Mouse (Mus musculus): Measurements from ENCODE around the gene Rngtt. TPM values are rescaled to one million over a fixed set of nuclear protein-coding genes. Genes with fewer than 3 reads are reported as not detected.

The Rngtt gene
- 20.1 and 21.6 TPM in 2 replicates for polyA plus RNA-seq (2015; fragmentation: Nextera tagmentation; extraction: Ambion mirVana)

DNA sequence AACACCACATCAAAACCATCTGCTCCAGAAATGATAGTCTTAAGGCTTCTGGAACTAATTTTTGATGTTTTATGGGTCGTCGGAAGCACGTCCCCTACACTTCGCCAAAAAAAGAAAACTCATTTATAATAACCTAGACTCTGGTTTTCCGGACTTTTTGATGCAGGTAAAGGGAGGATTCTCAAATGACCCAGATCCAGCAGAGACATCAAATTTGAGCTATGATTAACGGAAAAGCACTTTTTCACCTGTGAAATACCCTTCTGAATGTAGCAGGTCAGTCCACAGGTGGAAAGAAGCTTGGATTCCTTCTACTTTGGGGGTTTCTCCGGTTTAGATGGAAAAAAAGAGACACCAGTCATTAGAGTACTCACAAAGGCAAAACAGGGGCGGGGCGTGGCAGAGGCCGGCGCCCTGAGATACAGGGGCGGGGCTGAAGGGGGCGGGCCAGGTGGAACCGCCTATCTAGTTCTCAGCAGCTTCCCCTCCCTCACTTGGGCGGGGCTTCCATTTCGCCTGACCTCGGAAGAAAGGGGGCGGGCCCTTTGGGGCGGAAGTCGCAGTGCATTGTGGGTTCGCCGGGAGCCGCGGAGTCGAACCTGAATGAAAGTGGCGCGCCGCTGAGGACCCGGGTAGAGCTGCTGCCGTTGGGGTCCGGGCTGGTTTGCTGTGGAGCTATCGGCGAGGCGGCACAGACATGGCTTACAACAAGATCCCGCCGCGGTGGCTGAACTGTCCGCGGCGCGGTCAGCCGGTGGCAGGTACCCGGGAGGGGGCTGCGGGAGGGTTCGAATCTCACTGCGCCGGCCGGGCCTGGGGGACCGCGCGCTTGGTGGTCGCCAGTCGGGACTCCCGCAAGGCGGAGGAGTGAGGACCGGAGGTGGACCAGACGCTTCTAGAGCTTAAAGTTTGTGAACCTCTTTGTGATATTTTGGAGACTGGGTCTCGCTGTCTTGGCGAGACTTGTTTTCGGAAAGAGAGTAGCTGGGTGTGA lies at the start of gene Rngtt:
Rngtt (plus strand) TSS at position 548 of the 994 bp plus-strand sequence.
- H3K27me3 ChIP-seq: no peaks in the 10 kb centered on the region
- peak within 1 kb of the TSS; percentile 67 for H3K4me2 ChIP-seq (replicated peaks)
- peaks cover 10% of the 10 kb centered on the region; the same call in 1 of the 2 replicates for H3K4me1 ChIP-seq
- H3K9me3 ChIP-seq (replicated peaks): no peaks in the 10 kb centered on the region
- no peaks in the 10 kb centered on the region for H3K36me3 ChIP-seq
- H3K27ac ChIP-seq (replicated peaks): peak within 1 kb of the TSS; percentile 65
- peak within 1 kb of the TSS; percentile 63 for H3K9ac ChIP-seq
- 1% methylated on average over 60 of the region's 60 CpGs for WGBS
- H3K4me3 ChIP-seq (replicated peaks): peak within 1 kb of the TSS; percentile 82
- peak; percentile 96 for ATAC-seq (ENCODE audit: insufficient number of reproducible peaks, low FRiP score, low TSS enrichment, low read depth)

DNA sequence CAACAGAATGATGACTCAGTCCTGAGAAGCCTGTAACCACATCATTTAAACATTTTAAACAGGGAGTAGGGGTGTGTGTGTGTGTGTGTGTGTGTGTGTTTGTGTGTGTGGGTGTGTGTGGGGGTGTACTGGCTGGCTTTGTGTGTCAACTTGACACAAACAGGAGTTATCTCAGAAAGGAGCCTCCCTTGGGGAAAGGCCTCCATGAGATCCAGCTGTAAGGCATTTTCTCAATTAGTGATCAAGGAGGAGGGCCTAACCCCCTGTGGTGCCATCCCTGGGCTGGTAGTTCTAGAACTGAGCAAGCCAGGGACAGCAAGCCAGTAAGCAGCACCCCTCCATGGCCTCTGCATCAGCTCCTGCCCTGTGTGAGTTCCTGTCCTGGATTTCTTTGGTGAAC lies 49.8 kb upstream of the Rngtt start:
- H3K4me2 ChIP-seq (replicated peaks): no peak overlapping the region
- ATAC-seq (ENCODE audit: insufficient number of reproducible peaks, low FRiP score, low TSS enrichment, low read depth): no peak
- H3K4me1 ChIP-seq: peaks cover 5% of the 10 kb centered on the region; the same call in 1 of the 2 replicates
- H3K27ac ChIP-seq (replicated peaks): no peak overlapping the region
- H3K4me3 ChIP-seq (replicated peaks): no peak overlapping the region
- H3K9ac ChIP-seq: no peak overlapping the region
- H3K27me3 ChIP-seq: no peaks in the 10 kb centered on the region
- H3K9me3 ChIP-seq (replicated peaks): no peaks in the 10 kb centered on the region
- no peaks in the 10 kb centered on the region for H3K36me3 ChIP-seq

DNA sequence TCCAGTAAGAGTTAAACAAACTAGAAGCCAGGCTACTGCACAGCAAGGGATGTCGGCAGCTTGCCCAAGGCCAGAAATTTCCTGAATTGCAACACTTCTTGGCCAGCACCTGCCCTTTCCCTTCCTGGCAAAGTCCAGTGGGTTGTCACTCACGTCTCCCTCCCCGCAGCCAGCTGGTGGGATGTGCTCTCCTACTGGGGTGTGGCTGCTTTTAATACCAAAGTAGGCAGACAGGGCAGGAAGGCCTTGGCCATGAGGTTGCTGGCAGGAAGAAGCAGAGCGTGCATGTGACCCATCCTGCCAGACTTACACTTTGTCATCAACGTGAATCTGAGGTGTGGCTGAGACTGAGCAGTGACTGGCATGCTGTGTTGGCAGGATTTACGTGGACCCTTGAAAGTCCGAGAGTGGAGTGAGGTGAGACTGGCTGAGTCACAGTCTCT lies 48.8 kb upstream of the Rngtt start:
- H3K36me3 ChIP-seq: no peaks in the 10 kb centered on the region
- peaks cover 5% of the 10 kb centered on the region; the same call in 1 of the 2 replicates for H3K4me1 ChIP-seq
- H3K27me3 ChIP-seq: no peaks in the 10 kb centered on the region
- 40% methylated on average over 7 of the region's 7 CpGs for WGBS
- no peak overlapping the region for H3K4me3 ChIP-seq (replicated peaks)
- H3K9me3 ChIP-seq (replicated peaks): no peaks in the 10 kb centered on the region
- H3K27ac ChIP-seq (replicated peaks): peak overlapping the region; percentile 1; the same call in 1 of the 2 replicates
- ATAC-seq (ENCODE audit: insufficient number of reproducible peaks, low FRiP score, low TSS enrichment, low read depth): peak; percentile 63; the same call in 1 of the 2 replicates
- no peak overlapping the region for H3K4me2 ChIP-seq (replicated peaks)
- no peak overlapping the region for H3K9ac ChIP-seq

DNA sequence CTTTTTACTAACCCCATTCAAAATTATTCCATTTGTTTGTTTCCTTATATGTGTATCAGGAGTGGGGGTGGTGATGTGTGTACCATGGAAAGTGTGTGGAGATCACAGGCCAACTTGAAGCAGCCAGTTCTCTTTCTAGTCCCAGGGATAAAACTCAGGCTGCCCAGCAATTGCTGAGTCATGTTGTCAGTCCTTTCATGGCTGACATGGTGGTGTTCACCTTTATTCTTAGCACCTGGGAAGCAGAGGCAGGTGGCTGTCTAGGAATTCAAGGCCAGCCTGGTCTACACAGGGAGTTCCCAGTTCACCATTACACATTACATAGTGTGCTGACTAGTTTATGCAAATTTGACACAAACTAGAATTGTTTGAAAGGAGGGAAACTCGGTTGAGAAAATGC lies 47.2 kb upstream of the Rngtt start:
- WGBS: 83% methylated on average over 1 of the region's 1 CpGs
- Histone ChIP-seq H3K36me3 (no peaks in the 10 kb centered on the region), H3K9me3 (replicated peaks) (no peaks in the 10 kb centered on the region), H3K4me3 (replicated peaks) (no peak overlapping the region), H3K27ac (replicated peaks) (no peak overlapping the region), H3K4me2 (replicated peaks) (no peak overlapping the region), H3K9ac (no peak overlapping the region), H3K4me1 (peaks cover 5% of the 10 kb centered on the region; the same call in 1 of the 2 replicates), H3K27me3 (no peaks in the 10 kb centered on the region)
- ATAC-seq (ENCODE audit: insufficient number of reproducible peaks, low FRiP score, low TSS enrichment, low read depth): no peak

DNA sequence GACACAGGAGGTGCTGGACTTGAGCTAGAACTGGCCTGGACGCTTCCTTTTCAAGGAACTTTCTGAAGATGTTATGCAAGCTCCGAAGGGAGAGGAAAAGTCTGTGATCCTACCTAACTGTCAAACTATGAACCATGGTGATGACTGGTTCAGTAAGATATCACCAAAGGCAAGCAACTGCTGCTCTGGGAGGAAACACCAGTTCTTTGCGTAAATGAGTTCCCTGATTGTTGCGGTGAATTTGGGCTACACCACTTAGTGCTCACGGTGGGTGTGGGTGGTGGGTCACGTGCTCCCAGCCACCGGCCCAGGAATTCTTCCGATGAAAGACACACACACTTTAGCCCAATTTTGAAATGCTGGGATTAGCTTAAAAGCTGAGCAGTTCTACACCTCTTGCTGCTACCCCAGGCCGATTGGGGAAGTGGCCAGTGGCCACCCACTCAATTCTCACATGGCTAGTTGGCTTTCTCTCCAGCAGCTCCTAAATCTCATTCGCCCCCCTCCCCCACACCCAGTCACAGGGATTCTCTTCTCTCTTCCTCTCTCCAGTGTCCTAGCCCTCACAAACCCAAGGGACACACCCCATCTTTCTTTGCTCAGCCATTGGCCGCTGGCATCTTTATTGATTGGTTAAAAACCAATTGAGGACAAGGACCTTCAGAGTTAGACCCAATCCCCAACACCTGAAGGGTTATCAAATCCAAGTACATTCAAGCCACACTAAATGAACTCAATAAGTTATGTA lies 45.0 kb upstream of the Rngtt start:
- Histone ChIP-seq H3K4me3 (replicated peaks) (no peak overlapping the region), H3K36me3 (no peaks in the 10 kb centered on the region), H3K9me3 (replicated peaks) (no peaks in the 10 kb centered on the region), H3K4me2 (replicated peaks) (no peak overlapping the region), H3K27ac (replicated peaks) (no peak overlapping the region), H3K9ac (no peak overlapping the region), H3K27me3 (no peaks in the 10 kb centered on the region), H3K4me1 (peaks cover 5% of the 10 kb centered on the region; the same call in 1 of the 2 replicates)
- 83% methylated on average over 11 of the region's 11 CpGs for WGBS
- ATAC-seq (ENCODE audit: insufficient number of reproducible peaks, low FRiP score, low TSS enrichment, low read depth): no peak

DNA sequence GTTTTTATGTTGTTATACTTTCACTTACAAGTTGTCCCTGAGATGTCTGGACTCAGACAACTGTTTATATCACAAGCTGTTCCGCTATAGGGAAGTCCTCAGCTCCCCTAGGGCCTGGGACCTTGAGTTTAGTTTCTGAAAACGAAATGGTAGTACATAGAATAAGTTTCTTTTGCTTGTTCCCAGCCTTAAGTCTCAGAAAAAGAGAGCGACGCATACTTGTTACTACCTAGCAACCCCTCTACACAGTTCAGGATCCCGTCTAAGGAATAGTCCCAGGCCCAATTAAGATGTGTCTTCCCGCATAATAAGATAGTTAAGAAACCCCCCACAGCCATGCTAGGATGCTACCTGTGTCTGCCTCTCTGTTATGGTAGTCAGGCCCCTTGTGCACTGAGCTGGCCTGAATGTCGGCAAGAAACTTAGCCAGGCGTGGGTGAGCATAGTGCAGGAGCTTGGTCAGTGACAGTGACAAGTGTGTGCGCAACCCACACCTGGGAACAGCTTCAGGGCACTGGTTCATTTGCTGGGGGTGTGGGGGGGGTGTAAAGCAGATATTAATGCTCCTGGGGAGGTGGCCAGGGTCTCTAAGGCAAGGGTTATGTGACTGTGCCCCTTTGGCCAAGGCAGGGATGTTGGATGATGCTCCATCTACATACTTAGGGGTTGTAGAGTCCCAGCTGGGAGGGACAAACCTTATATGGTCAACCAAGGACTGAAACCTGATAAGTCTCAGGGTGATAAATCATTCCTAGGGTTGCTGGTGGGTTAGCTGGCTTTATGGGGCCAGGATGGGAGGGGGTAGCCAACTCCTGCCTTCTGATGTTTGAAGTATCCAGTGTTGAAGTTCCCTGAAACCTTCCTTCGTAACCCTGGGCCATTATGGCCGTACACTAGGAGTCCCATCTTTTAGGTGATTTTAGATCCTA lies 39.5 kb upstream of the Rngtt start:
- Histone ChIP-seq H3K4me1 (no peaks in the 10 kb centered on the region), H3K9ac (no peak overlapping the region), H3K4me3 (replicated peaks) (no peak overlapping the region), H3K27me3 (no peaks in the 10 kb centered on the region), H3K4me2 (replicated peaks) (no peak overlapping the region), H3K27ac (replicated peaks) (no peak overlapping the region), H3K9me3 (replicated peaks) (no peaks in the 10 kb centered on the region), H3K36me3 (no peaks in the 10 kb centered on the region)
- 83% methylated on average over 11 of the region's 11 CpGs for WGBS
- ATAC-seq (ENCODE audit: insufficient number of reproducible peaks, low FRiP score, low TSS enrichment, low read depth): no peak

DNA sequence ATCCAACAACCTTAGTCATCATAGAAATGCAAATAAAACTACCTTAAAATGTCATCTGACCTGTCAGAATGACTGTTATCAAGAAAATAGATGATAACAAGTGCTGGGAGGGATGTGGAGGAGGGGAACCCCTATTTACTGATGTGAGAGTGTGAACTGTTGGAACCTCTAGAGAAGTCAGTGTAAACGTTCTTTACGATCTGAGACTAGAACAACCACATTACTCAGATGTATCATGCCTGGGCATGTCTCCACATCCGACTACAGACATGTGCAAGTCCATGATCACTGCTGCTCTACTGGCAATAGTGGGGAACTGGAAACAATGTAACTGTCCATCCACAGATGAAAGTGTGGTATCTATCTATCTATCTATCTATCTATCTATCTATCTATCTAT lies 36.7 kb upstream of the Rngtt start:
- Histone ChIP-seq H3K36me3 (no peaks in the 10 kb centered on the region), H3K4me1 (no peaks in the 10 kb centered on the region), H3K4me3 (replicated peaks) (no peak overlapping the region), H3K9ac (no peak overlapping the region), H3K4me2 (replicated peaks) (no peak overlapping the region), H3K9me3 (replicated peaks) (no peaks in the 10 kb centered on the region), H3K27ac (replicated peaks) (no peak overlapping the region), H3K27me3 (no peaks in the 10 kb centered on the region)
- no peak for ATAC-seq (ENCODE audit: insufficient number of reproducible peaks, low FRiP score, low TSS enrichment, low read depth)
- WGBS: 65% methylated on average over 3 of the region's 3 CpGs

DNA sequence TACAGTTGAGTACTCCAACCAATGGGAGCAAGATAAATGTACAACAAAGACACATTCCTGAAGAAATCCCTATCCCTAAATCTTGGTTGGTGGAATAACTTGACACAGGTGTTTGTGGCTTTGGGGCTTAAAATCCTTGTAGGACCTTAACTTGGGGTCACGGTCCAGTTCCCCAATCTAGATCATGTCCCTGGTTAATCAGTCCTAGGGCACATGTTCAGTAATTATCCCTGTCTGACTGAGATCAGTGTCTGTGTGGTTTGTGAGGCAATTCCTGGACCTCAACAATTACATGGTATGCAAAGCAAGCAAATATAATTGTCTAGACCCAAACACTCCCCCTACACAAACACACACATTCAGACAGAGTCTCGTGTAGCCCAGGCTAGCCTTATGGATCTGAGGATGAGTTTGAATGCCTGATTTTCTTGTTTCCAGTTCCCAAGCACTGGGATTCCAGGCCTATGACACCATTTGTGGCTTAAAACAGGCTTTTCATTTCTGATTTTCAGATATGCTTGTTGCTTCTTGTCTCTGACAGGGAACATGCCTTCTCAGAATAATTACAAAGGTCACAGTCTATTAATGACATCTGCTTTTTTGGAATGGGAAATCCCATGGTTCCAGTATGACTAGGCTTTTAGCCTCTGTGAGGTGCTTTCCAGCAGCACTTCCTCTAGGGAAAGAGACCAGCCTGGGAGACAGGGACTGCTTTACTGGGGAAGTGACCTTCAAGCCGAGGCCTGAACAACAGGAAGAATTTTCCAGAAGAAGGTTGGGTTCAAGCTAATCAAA lies 28.0 kb upstream of the Rngtt start:
- ATAC-seq (ENCODE audit: insufficient number of reproducible peaks, low FRiP score, low TSS enrichment, low read depth): no peak
- no peak overlapping the region for H3K9ac ChIP-seq
- no peaks in the 10 kb centered on the region for H3K27me3 ChIP-seq
- no peaks in the 10 kb centered on the region for H3K4me1 ChIP-seq
- H3K4me2 ChIP-seq (replicated peaks): no peak overlapping the region
- H3K27ac ChIP-seq (replicated peaks): no peak overlapping the region
- no peaks in the 10 kb centered on the region for H3K9me3 ChIP-seq (replicated peaks)
- H3K36me3 ChIP-seq: no peaks in the 10 kb centered on the region
- 53% methylated on average over 3 of the region's 3 CpGs for WGBS
- no peak overlapping the region for H3K4me3 ChIP-seq (replicated peaks)

DNA sequence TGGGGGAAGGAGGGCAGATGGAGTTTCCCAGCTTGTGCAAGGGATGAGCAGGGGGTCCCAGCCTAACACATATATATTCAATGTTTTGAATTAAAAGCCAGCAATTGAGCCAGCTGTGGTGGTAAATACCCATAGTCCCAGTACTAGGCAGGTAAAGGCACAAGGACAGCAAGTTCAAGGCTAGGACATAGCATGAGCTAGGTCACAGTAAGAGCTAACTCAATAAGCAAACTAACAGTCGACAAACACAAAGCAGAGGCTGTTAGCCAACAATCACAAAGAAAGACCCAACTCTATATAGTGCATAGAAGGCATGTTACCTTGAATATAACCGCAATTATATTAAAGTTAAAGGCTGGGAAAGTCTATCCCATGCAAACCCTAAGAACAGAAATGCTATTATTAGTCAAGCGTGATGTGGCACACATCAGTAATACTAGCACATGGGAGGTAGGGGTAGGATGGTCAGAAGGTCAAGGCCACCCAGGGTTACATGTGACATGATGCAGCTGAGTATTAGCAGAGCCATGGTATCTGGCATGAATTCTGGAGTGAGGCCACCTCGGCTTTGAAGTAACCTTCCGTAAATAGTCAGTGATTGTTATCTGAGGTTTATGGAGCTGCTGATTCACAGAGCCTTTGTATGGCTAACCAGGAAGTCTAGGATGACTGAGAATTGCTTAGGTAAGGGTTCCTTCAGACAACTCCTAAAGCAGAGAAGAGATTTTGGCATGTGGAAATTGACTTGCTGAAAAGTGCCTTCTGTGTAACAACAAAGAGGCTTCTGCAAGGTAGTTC lies 25.8 kb upstream of the Rngtt start:
- ATAC-seq (ENCODE audit: insufficient number of reproducible peaks, low FRiP score, low TSS enrichment, low read depth): no peak
- Histone ChIP-seq H3K9me3 (replicated peaks) (no peaks in the 10 kb centered on the region), H3K27me3 (no peaks in the 10 kb centered on the region), H3K4me3 (replicated peaks) (no peak overlapping the region), H3K9ac (no peak overlapping the region), H3K4me2 (replicated peaks) (no peak overlapping the region), H3K27ac (replicated peaks) (no peak overlapping the region), H3K36me3 (no peaks in the 10 kb centered on the region), H3K4me1 (0 out of 2 replicates have a peak, but pooled peaks cover 3% of the 10 kb centered on the region)
- WGBS: 74% methylated on average over 5 of the region's 5 CpGs
